ENCODE assay signal across 23 mouse cellular contexts in the genomic region with DNA sequence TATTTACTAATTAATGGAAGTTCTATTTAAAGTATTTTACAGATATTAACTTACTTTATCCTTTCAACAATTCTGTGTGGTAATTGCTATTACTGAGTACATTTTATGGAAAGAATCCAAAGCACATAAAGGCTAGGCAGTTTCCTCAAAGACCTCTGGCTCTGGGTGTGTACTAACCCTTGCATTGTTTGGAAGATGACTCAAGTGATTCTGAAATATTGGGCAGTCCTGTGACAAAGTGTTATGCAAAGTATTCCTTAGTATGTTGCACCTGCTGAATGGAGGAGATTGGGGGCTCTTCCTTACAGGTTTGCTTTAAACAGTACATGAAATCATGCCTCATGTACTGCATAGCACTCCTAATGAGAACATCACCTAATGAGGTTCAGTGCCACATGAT.
DNase-seq lines count a peak whose midpoint lies in the region; ATAC-seq and TF ChIP-seq lines count a peak whose summit lies in the region.
"Had no signal": no experiment of that assay in that cellular context is flagged by ENCODE, and none has a peak within 500 bp of the region (broad histone marks: within the 10 kb centered on the region; RNA-seq: fewer than 3 reads in every experiment).

No protein-coding gene starts in this region.

- H3K36me3 ChIP-seq in C2C12 (ENCODE audit: control insufficient read depth, insufficient read depth): no peaks in the 10 kb centered on the region
- no peaks in the 10 kb centered on the region for H3K36me3 ChIP-seq in stomach, embryonic 16.5 days (ENCODE audit: control insufficient read depth, insufficient read depth, low read length)
- H3K36me3 ChIP-seq: embryonic facial prominence, embryonic 13.5 days; embryonic facial prominence, embryonic 15.5 days; forebrain, embryonic 10.5 days; forebrain, embryonic 12.5 days had no signal

- H3K79me3 ChIP-seq in C2C12 (ENCODE audit: low read depth): no peaks in the 10 kb centered on the region

- TF ChIP-seq CTCF in C2C12 (IDR thresholded peaks at IDR 0.05; ENCODE audit: control insufficient read depth, insufficient read depth, insufficient read length): no peak

- ATAC-seq in stomach, embryonic 16.5 days (ENCODE audit: insufficient read depth, low FRiP score): peak; percentile 25; the same call in 1 of the 2 replicates
- ATAC-seq: forebrain, embryonic 14.5 days; forebrain, embryonic 16.5 days had no signal

- H3K9ac ChIP-seq in stomach, embryonic 16.5 days (ENCODE audit: low read length): no peak overlapping the region
- H3K9ac ChIP-seq: embryonic facial prominence, embryonic 13.5 days; embryonic facial prominence, embryonic 15.5 days; forebrain, embryonic 12.5 days had no signal

- H3K9me3 ChIP-seq in stomach, embryonic 16.5 days (replicated peaks; ENCODE audit: control insufficient read depth, low read length): no peaks in the 10 kb centered on the region
- H3K9me3 ChIP-seq: embryonic facial prominence, embryonic 13.5 days; embryonic facial prominence, embryonic 15.5 days; forebrain, embryonic 10.5 days; forebrain, embryonic 12.5 days had no signal

- peaks cover 12% of the 10 kb centered on the region for H3K4me1 ChIP-seq in stomach, embryonic 16.5 days (ENCODE audit: control insufficient read depth, insufficient read depth, low read length)
- H3K4me1 ChIP-seq: embryonic facial prominence, embryonic 13.5 days; embryonic facial prominence, embryonic 15.5 days; forebrain, embryonic 10.5 days; forebrain, embryonic 12.5 days had no signal

- intact Hi-C loops in left cerebral cortex, postnatal 10 days (cut with DNase I): no loop called here

- no peak overlapping the region for H3ac ChIP-seq in C2C12 (ENCODE audit: control insufficient read depth, insufficient read length, low read depth)

- no peaks in the 10 kb centered on the region for H3K27me3 ChIP-seq in C2C12 (ENCODE audit: control insufficient read depth, insufficient read depth, insufficient read length)
- no peaks in the 10 kb centered on the region for H3K27me3 ChIP-seq in stomach, embryonic 16.5 days (ENCODE audit: control insufficient read depth, insufficient read depth, low read length)
- H3K27me3 ChIP-seq: embryonic facial prominence, embryonic 13.5 days; embryonic facial prominence, embryonic 15.5 days; forebrain, embryonic 12.5 days had no signal

- H3K27ac ChIP-seq in stomach, embryonic 16.5 days (ENCODE audit: low read length): no peak overlapping the region
- H3K27ac ChIP-seq: embryonic facial prominence, embryonic 13.5 days; embryonic facial prominence, embryonic 15.5 days; forebrain, embryonic 10.5 days; forebrain, embryonic 12.5 days had no signal

- no peak overlapping the region for H3K4me2 ChIP-seq in stomach, embryonic 16.5 days (ENCODE audit: low read depth, low read length)
- H3K4me2 ChIP-seq: embryonic facial prominence, embryonic 13.5 days; embryonic facial prominence, embryonic 15.5 days; forebrain, embryonic 12.5 days had no signal

- no peaks in the 10 kb centered on the region for H3K79me2 ChIP-seq in C2C12 (ENCODE audit: control insufficient read depth, insufficient read depth)

- no peak for DNase-seq in left cerebral cortex, postnatal 10 days (ENCODE audit: extremely low spot score in 1 of 2, low spot score in 2 of 2)
- DNase-seq in layer of hippocampus, adult 11-12 months (ENCODE audit: low spot score): no peak
- DNase-seq in heart, adult 11 months: no peak
- DNase-seq: adrenal gland, adult 2 months; adrenal gland, postnatal 10 days; adrenal gland, postnatal 25 days; B cell, adult 2 months; cerebellum, adult 11 months; cerebellum, adult 18-20 months; cerebellum, adult 8-10 months; cerebellum, adult 9-11 months; cerebellum, postnatal 14 days; cerebellum, postnatal 36 days; embryo, embryonic 11 days had no signal

- H3K4me3 ChIP-seq in C2C12 (ENCODE audit: insufficient read depth, poor library complexity, severe bottlenecking): no peak overlapping the region
- H3K4me3 ChIP-seq in stomach, embryonic 16.5 days (replicated peaks; ENCODE audit: low read length): no peak overlapping the region
- H3K4me3 ChIP-seq: embryonic facial prominence, embryonic 13.5 days; embryonic facial prominence, embryonic 15.5 days; erythroblast, embryonic 14.5 days; forebrain, embryonic 10.5 days; forebrain, embryonic 12.5 days had no signal

TF ChIP-seq in C2C12, 6 proteins besides CTCF, POLR2A, EP300 and RAD21:
- TF ChIP-seq CEBPB (IDR thresholded peaks at IDR 0.05; ENCODE audit: low read depth) (peak; percentile 81), FOSL1 (IDR thresholded peaks at IDR 0.05; ENCODE audit: insufficient read depth, low read length, poor library complexity, severe bottlenecking) (peak; percentile 10), MYOD1 (IDR thresholded peaks at IDR 0.05; ENCODE audit: control insufficient read depth, insufficient read length, low read depth) (peak; percentile 48), MAX (IDR thresholded peaks at IDR 0.05) (no peak)
